Mouse (Mus musculus): ENCODE data around the gene Fcnb. TPM values are rescaled to one million over a fixed set of nuclear protein-coding genes. Genes with fewer than 3 reads are reported as not detected.

Fcnb gene
- polyA plus RNA-seq, 1 experiment from 2014 or later: not detected

DNA sequence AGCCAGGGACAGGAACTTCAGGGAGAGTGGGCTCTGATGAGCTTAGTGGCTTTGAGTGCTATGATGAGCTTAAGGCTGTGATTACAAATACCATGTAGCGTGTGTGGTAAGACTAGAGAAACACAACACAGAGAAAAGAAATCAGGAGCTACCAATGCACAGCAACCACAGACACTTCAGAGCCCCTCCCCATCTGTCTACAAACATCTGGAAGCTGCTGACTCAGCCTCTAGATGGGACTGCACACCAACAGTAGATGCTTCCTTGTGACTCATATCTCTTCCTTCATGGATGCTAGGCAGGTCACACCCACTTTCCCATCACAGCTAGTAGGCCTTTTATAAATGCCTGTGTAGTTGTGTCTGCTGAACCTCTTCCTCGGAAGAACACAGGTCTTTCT, 17.2 kb upstream of the Fcnb start:
- no peak for ATAC-seq
- Histone ChIP-seq H3K27me3 (0 out of 2 replicates have a peak, but pooled peaks cover 1% of the 10 kb centered on the region), H3K36me3 (ENCODE audit: poor library complexity, severe bottlenecking) (no peaks in the 10 kb centered on the region), H3K27ac (no peak overlapping the region), H3K4me1 (peaks cover 16% of the 10 kb centered on the region), H3K4me3 (no peak overlapping the region), H3K4me2 (no peak overlapping the region), H3K9ac (no peak overlapping the region), H3K9me3 (replicated peaks) (no peaks in the 10 kb centered on the region)
- 93% methylated on average over 2 of the region's 2 CpGs for WGBS

DNA sequence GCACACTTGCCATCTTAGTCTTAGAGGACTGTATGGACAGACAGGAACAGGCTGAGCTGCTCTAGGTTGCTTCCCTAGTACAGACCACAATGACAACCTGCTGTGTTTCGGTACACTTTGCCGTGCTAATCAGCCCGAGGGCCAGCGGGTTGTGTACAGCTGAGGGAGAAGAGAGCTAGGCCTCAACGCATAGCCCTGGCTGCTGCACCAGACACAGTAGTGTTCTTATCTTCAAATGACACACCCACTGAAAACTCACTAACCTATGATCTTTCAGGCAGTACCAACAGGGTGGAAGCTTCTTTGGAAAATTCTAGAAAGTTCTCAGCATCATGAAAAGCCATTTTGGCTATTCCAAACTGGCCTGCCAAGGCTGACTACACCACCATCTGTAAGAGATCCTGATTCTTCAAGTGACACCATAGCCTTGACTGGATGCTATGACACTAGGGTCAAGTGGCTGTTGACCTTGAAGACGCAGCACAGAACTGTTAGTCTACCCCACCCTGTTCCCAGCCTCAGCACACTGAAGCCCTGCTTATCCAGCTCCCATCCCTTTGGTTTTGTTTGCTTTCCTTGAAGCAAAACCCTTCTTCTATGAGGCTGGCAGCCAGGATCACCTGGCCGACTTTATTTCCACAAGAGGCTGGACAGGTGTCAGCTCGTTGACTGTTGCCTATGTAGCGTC, 16.3 kb upstream of the Fcnb start:
- no peak overlapping the region for H3K27ac ChIP-seq
- no peak overlapping the region for H3K4me3 ChIP-seq
- ATAC-seq: no peak
- no peaks in the 10 kb centered on the region for H3K9me3 ChIP-seq (replicated peaks)
- H3K9ac ChIP-seq: no peak overlapping the region
- H3K36me3 ChIP-seq (ENCODE audit: poor library complexity, severe bottlenecking): no peaks in the 10 kb centered on the region
- 0 out of 2 replicates have a peak, but pooled peaks cover 5% of the 10 kb centered on the region for H3K27me3 ChIP-seq
- peaks cover 16% of the 10 kb centered on the region for H3K4me1 ChIP-seq
- 87% methylated on average over 9 of the region's 9 CpGs for WGBS
- no peak overlapping the region for H3K4me2 ChIP-seq

DNA sequence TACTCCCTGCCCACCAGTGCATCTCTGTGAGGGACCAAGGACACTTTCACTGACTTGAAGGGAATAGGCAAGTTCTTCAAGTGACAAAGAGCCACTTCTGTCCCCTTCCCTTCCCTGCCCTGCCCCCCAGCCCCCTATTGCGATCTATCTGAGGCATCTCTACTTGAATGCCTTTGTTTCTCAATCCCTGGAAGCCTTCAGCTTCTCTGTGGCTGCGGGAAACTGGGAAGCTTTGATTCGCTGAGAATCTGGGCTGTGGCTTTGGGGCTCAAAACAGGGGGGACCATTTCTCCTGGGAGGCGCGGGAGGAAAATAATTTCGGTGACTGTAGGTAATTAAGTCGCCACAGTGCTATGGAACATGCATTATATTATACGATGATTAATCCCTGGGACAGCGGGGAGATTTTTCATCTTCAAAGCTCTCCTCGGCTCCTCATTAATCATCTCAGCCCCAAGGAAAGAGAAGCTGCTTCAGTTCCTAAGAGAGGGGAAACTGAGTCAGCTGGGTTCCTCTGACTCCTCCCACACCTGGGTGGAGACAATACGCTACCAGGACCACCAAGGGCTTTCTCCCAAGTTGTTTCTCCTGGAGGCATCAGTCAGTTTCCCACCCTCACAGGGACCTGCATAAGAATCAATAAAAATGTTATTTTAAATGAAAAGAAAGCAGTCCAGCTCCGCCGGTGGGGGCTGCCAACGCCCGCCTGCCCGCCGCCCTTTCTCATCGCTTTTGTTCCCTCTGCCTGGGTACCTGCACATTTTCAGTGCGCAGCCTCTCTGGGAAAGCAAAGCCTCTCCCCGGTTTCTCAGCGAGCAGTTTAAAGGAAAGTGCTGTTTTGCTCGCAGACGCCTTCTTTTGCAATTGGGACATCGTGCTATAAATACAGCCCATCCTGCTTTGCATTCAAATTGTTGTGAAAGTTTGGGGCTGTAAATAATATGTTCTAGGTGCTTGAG, 14.1 kb upstream of the Fcnb start:
- no peaks in the 10 kb centered on the region for H3K9me3 ChIP-seq (replicated peaks)
- peak; percentile 63; the same call in 1 of the 2 replicates for ATAC-seq
- H3K36me3 ChIP-seq (ENCODE audit: poor library complexity, severe bottlenecking): no peaks in the 10 kb centered on the region
- peaks cover 16% of the 10 kb centered on the region for H3K4me1 ChIP-seq
- H3K27ac ChIP-seq: peak overlapping the region; percentile 12; the same call in 1 of the 2 replicates
- peak overlapping the region; percentile 35 for H3K9ac ChIP-seq
- 2% methylated on average over 24 of the region's 24 CpGs for WGBS
- peak overlapping the region; percentile 58 for H3K4me2 ChIP-seq
- 0 out of 2 replicates have a peak, but pooled peaks cover 5% of the 10 kb centered on the region for H3K27me3 ChIP-seq
- H3K4me3 ChIP-seq: peak overlapping the region; percentile 23

DNA sequence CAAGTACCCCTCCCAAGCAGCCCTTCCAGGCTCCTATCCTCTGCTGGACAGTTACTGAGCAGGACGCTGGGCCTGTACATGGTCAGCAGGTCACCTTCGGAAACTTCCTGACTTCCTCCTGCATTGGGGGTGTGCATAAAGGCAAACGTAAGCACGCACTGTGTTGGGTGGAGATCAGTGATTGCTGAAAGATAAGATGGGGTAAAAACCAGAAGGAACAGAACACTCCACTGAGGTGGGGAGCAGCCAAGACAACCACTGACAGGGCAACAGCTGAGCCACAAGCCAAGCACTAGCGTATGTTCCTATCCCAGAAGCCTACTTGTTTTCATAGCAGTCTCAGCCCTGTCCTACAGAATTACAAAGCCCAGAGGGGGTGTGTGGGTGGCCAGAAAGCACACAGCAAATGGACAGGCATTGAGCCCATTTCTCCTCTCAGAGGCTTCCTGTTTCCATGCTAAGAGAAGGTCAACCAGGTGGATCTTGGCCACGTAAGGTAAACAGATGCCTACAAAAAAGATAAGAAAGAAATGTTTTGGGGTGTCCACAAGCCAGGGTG, 12.1 kb upstream of the Fcnb start:
- 94% methylated on average over 6 of the region's 6 CpGs for WGBS
- no peaks in the 10 kb centered on the region for H3K36me3 ChIP-seq (ENCODE audit: poor library complexity, severe bottlenecking)
- peaks cover 16% of the 10 kb centered on the region for H3K4me1 ChIP-seq
- H3K9me3 ChIP-seq (replicated peaks): no peaks in the 10 kb centered on the region
- no peak overlapping the region for H3K4me2 ChIP-seq
- H3K27me3 ChIP-seq: 0 out of 2 replicates have a peak, but pooled peaks cover 5% of the 10 kb centered on the region
- H3K9ac ChIP-seq: no peak overlapping the region
- no peak overlapping the region for H3K4me3 ChIP-seq
- no peak overlapping the region for H3K27ac ChIP-seq
- no peak for ATAC-seq

DNA sequence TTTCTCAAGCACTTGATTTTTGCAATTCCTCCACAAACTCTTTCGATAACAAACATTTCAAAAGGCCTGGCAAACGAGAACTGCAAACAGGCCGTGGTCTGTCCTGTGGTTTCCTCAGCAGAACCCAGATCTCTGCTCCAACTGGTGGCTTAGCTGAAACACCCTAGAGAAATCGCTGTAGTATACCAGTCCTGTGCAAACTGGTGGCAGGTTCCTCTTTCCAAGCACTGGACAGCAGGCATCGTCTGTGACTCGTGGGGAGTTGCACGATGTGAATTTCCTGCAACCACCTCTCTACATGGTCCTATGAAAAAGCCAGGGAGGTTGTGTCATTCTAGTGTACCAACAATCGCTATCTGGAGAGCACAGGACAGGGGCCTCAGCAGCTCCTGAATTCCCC, 7.4 kb upstream of the Fcnb start:
- ATAC-seq: no peak
- Histone ChIP-seq H3K4me2 (no peak overlapping the region), H3K4me3 (no peak overlapping the region), H3K36me3 (ENCODE audit: poor library complexity, severe bottlenecking) (no peaks in the 10 kb centered on the region), H3K4me1 (no peaks in the 10 kb centered on the region; the same call in 1 of the 2 replicates), H3K27ac (no peak overlapping the region), H3K9me3 (replicated peaks) (no peaks in the 10 kb centered on the region), H3K9ac (no peak overlapping the region), H3K27me3 (0 out of 2 replicates have a peak, but pooled peaks cover 5% of the 10 kb centered on the region)
- WGBS: 93% methylated on average over 8 of the region's 8 CpGs

DNA sequence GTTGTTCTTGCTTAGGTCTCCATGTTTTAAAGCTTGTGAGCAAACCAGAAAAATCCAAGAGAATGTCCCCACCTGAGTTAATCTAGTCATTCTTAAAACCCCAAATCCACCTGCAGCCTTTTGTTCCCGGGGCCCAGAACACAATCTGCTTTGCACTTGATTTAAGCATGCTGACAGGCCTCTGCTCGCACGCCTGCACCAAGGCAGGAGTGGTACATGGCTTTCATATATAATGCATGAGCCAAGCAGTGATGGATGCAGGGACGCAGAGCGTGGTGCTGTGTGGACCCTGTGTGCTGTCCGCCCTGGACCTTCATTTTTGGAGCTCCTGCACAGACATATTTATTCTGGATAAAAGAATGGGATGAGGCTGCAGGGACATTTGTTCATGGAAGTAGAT, 6.4 kb upstream of the Fcnb start:
- no peak for ATAC-seq
- 78% methylated on average over 6 of the region's 6 CpGs for WGBS
- 0 out of 2 replicates have a peak overlapping the region, but pooled peaks have one; percentile 36 for H3K27ac ChIP-seq
- no peak overlapping the region for H3K4me2 ChIP-seq
- H3K4me1 ChIP-seq: no peaks in the 10 kb centered on the region; the same call in 1 of the 2 replicates
- H3K36me3 ChIP-seq (ENCODE audit: poor library complexity, severe bottlenecking): no peaks in the 10 kb centered on the region
- no peaks in the 10 kb centered on the region for H3K9me3 ChIP-seq (replicated peaks)
- H3K4me3 ChIP-seq: no peak overlapping the region
- no peaks in the 10 kb centered on the region for H3K27me3 ChIP-seq
- H3K9ac ChIP-seq: no peak overlapping the region

DNA sequence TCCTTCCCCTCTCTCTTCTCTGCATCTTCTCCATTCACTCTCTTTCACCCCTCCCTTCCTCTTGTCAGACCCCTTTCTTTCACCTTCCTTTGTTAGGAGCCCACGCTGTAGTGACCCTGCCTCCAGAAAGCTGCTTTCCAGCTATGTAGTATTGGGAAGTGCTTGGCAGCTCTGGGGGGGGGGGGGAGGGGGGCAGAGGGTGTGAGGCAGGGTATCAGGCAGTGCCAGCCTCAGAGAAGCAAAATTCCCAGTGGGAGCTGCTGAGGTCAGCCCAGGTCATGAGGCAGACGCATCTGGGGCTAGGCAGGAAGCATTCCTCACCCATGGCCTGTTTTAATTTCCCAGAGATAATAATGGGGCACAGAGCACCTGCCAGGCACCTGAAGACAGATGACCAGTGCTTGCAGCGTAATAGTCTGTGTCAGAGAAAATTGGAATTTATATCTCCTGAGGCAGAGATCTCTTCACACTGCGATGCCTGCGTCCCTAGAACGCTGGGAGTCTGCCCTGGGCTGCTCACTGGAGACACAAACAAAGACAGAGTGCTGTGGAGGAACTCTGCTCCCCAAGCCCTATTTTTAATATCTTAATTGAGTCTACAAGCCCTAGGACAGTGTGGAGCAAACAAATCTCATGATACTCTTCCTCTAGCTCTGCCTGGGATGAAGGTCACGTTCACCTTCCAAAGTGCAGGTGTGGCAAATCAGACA, 5.8 kb upstream of the Fcnb start:
- Histone ChIP-seq H3K27ac (0 out of 2 replicates have a peak overlapping the region, but pooled peaks have one; percentile 36), H3K4me2 (no peak overlapping the region), H3K9me3 (replicated peaks) (no peaks in the 10 kb centered on the region), H3K36me3 (ENCODE audit: poor library complexity, severe bottlenecking) (no peaks in the 10 kb centered on the region), H3K4me1 (no peaks in the 10 kb centered on the region; the same call in 1 of the 2 replicates), H3K27me3 (no peaks in the 10 kb centered on the region), H3K4me3 (no peak overlapping the region), H3K9ac (no peak overlapping the region)
- no peak for ATAC-seq
- 66% methylated on average over 7 of the region's 7 CpGs for WGBS

DNA sequence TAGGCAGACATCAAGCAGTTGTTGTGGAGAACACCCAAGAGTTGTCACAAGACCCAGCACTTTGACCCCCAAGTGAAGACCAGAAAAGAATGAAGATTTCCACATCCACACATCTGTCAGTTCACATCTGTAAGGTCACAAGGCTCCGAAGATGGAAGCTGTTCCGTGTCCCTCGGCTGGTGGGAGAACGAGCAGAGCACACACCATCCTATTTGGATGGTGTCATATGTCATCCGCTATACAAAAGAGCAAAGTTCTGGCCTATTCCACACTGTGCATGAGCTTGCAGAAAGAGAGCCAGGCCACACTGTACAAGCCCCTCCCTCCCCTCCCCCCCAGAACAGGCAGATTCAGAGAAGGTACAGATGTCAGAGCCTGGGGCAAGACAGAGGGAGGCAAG, 4.4 kb upstream of the Fcnb start:
- Histone ChIP-seq H3K4me1 (no peaks in the 10 kb centered on the region; the same call in 1 of the 2 replicates), H3K27me3 (no peaks in the 10 kb centered on the region), H3K9ac (no peak overlapping the region), H3K4me2 (no peak overlapping the region), H3K36me3 (ENCODE audit: poor library complexity, severe bottlenecking) (no peaks in the 10 kb centered on the region), H3K9me3 (replicated peaks) (no peaks in the 10 kb centered on the region), H3K27ac (no peak overlapping the region), H3K4me3 (no peak overlapping the region)
- no peak for ATAC-seq
- WGBS: 77% methylated on average over 5 of the region's 5 CpGs

DNA sequence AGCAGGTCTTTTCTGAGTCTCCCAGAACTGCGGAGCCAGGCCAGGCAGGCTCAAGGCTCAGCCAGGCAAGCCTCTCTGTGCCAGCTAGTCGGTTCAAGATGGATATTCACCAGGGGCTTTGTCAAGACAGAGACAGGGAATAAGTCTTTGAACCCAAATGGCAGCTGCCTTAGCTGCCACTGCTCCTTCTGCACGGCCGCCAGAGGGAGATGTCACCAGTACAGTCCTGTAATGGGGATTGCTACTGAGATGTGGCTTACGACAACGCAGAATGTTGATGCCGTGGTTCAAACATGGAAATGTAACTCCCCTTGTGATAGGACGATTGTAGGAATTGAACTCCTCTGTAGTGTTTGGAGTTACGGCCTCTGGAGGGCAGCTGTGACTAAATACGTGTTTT, 1.4 kb upstream of the Fcnb start:
- no peaks in the 10 kb centered on the region for H3K27me3 ChIP-seq
- no peaks in the 10 kb centered on the region for H3K36me3 ChIP-seq (ENCODE audit: poor library complexity, severe bottlenecking)
- no peaks in the 10 kb centered on the region; the same call in none of the 2 replicates for H3K9me3 ChIP-seq (replicated peaks)
- H3K4me3 ChIP-seq: no peak overlapping the region
- ATAC-seq: no peak
- H3K27ac ChIP-seq: no peak overlapping the region
- no peak overlapping the region for H3K4me2 ChIP-seq
- no peaks in the 10 kb centered on the region; the same call in 1 of the 2 replicates for H3K4me1 ChIP-seq
- H3K9ac ChIP-seq: no peak overlapping the region
- 84% methylated on average over 10 of the region's 10 CpGs for WGBS

DNA sequence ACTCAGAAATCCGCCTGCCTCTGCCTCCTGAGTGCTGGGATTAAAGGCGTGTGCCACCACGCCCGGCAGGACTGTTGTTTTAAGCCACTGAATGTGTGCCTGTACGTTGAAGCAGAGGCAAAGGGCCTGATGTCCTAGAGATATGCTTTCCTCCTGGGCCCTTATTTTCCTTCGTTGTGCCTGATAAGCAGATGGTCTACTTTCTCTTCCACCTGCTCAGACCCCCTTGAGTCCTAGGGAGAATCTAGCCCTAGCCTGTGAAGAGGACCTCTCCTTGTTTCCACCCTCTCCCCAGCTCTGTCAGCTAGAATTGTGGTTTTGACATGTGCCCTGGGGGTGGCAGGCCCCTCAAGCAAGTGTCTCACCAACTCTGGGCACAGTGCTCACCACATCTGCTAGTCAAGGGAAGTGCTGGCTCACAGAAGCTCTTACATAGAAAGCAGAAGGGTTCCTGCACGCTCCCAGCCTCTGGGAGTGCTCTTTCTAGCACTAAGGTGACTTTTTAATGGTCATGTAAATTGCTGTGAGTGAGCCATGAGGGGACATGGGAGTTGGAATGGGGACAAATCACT, 9.0 kb downstream of the Fcnb start:
- H3K36me3 ChIP-seq (ENCODE audit: poor library complexity, severe bottlenecking): no peaks in the 10 kb centered on the region
- H3K4me2 ChIP-seq: no peak overlapping the region
- WGBS: 81% methylated on average over 7 of the region's 7 CpGs
- no peaks in the 10 kb centered on the region for H3K27me3 ChIP-seq
- no peaks in the 10 kb centered on the region for H3K9me3 ChIP-seq (replicated peaks)
- no peak for ATAC-seq
- no peak overlapping the region for H3K27ac ChIP-seq
- H3K4me1 ChIP-seq: no peaks in the 10 kb centered on the region
- no peak overlapping the region for H3K4me3 ChIP-seq
- H3K9ac ChIP-seq: no peak overlapping the region

DNA sequence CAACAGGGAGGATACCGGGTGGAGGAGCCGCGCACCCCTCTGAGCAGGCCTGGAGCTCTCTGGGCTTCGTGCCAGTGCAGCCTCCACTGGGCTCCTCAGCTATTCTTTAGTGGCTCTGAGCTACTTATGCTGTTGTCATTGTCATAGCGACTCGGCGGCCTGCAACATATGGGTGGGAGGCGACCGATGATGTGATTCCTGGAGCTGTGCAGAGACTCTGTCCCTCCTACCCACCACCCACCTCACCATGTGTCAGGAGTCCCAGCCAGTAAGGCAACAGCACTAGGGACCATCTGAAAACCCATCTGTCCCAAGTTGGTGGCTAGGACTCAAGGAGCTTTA, 16.2 kb downstream of the Fcnb start:
- no peak overlapping the region for H3K9ac ChIP-seq
- peak overlapping the region; percentile 78 for H3K27ac ChIP-seq
- no peaks in the 10 kb centered on the region for H3K27me3 ChIP-seq
- 32% methylated on average over 9 of the region's 9 CpGs for WGBS
- no peak overlapping the region for H3K4me3 ChIP-seq
- no peak overlapping the region for H3K4me2 ChIP-seq
- H3K9me3 ChIP-seq (replicated peaks): no peaks in the 10 kb centered on the region
- peak; percentile 96 for ATAC-seq
- H3K36me3 ChIP-seq (ENCODE audit: poor library complexity, severe bottlenecking): no peaks in the 10 kb centered on the region
- peaks cover 25% of the 10 kb centered on the region for H3K4me1 ChIP-seq

Data from forebrain, embryonic 13.5 days (tissue).